Mouse (Mus musculus): ENCODE data around the gene Fndc5. TPM values are rescaled to one million over a fixed set of nuclear protein-coding genes. Genes with fewer than 3 reads are reported as not detected.

Gene Fndc5
- polyA plus RNA-seq, 1 experiment: 0.06 TPM

GRCm38 (mm10) chr4:129190538-129190937 is 53.7 kb downstream of the Fndc5 start:
- Histone ChIP-seq H3K36me3 (ENCODE audit: control insufficient read depth) (peaks cover 50% of the 10 kb centered on the region), H3K27me3 (ENCODE audit: control insufficient read depth) (no peaks in the 10 kb centered on the region), H3K4me3 (replicated peaks) (peak overlapping the region; percentile 88), H3K4me1 (ENCODE audit: control insufficient read depth) (peaks cover 56% of the 10 kb centered on the region), H3K9me3 (ENCODE audit: control insufficient read depth, low read length) (no peaks in the 10 kb centered on the region)
- TF ChIP-seq TAL1 (IDR thresholded peaks at IDR 0.05; ENCODE audit: low read length): no peak
- TF ChIP-seq GATA1 (IDR thresholded peaks at IDR 0.05; ENCODE audit: low read length): no peak

GRCm38 (mm10) chr4:129191691-129192090 is 54.9 kb downstream of the Fndc5 start:
- Histone ChIP-seq H3K27me3 (ENCODE audit: control insufficient read depth) (no peaks in the 10 kb centered on the region), H3K4me3 (replicated peaks) (peak overlapping the region; percentile 88), H3K4me1 (ENCODE audit: control insufficient read depth) (peaks cover 55% of the 10 kb centered on the region), H3K9me3 (ENCODE audit: control insufficient read depth, low read length) (no peaks in the 10 kb centered on the region), H3K36me3 (ENCODE audit: control insufficient read depth) (peaks cover 60% of the 10 kb centered on the region)
- TF ChIP-seq TAL1 (IDR thresholded peaks at IDR 0.05; ENCODE audit: low read length) (no peak), GATA1 (IDR thresholded peaks at IDR 0.05; ENCODE audit: low read length) (no peak)

Other genes with a start within 250 kb of the Fndc5 start
- 0.02 TPM in 1 of 2 replicates, not detected in the other for gene Azin2, start 174.6 kb upstream of the Fndc5 start, polyA plus RNA-seq (2012)
- gene Ak2, start 145.0 kb upstream of the Fndc5 start, polyA plus RNA-seq (2012): 6.5 and 8.1 TPM in 2 replicates
- 14.0 and 19.6 TPM in 2 replicates for gene Rnf19b, start 78.7 kb upstream of the Fndc5 start, polyA plus RNA-seq (2012)
- gene Tmem54, start 31.5 kb upstream of the Fndc5 start, polyA plus RNA-seq (2012): not detected in 2 replicates
- not detected in 2 replicates for gene Hpca, start 15.0 kb upstream of the Fndc5 start, polyA plus RNA-seq (2012)
- 0.07 and 0.19 TPM in 2 replicates for gene S100pbp, start 52.7 kb downstream of the Fndc5 start, polyA plus RNA-seq (2012)
- gene Yars, start 52.8 kb downstream of the Fndc5 start, polyA plus RNA-seq (2012): 2.7 and 3.1 TPM in 2 replicates
- 0.09 and 0.12 TPM in 2 replicates for gene C77080, start 124.4 kb downstream of the Fndc5 start, polyA plus RNA-seq (2012)
- gene Sync, start 150.6 kb downstream of the Fndc5 start, polyA plus RNA-seq (2012): not detected in 2 replicates
- gene Rbbp4, start 198.4 kb downstream of the Fndc5 start, polyA plus RNA-seq (2012): 5.4 and 8.0 TPM in 2 replicates
- gene Zbtb8os, start 198.7 kb downstream of the Fndc5 start, polyA plus RNA-seq (2012): 0.10 and 0.29 TPM in 2 replicates
- gene Zbtb8a, start 241.1 kb downstream of the Fndc5 start, polyA plus RNA-seq (2012): 0.04 and 0.08 TPM in 2 replicates